Mouse (Mus musculus) thymus, postnatal 10 days (tissue): ENCODE data around the gene Fsd1l.

Source experiments
- DNase-seq, 2 experiments: peaks; one replicate each; pipeline ENCODE4 v3.0.0; 2021; ENCODE audit warnings: low spot score in 2 of 2

Gene Fsd1l

GRCm38 (mm10) chr4:53631316-53632010 lies at the start of gene Fsd1l:
Gene Fsd1l, plus strand, starts transcription at chr4:53631471.
- peak; percentile 42 to 64 for DNase-seq

DNA sequence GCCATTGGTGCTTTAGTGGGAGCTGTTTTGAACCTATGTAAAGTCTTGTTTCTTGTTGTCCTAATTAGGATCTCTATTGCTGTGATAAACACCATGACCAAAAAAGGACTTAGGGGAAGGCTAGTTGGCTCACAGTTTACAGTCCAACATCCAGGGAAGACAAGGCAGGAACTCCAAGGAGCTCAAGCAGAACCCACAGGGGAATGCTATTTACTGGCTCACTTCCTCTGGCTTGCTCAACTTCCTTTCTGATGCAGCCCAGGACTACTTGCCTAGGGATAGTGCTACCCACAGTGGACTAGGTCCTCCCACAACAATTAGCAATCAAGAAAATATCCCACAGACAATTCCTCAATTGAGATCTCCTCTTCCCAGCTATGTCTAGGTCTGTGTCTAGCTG lies 43.6 kb upstream of the Fsd1l start:
- no peak for DNase-seq

DNA sequence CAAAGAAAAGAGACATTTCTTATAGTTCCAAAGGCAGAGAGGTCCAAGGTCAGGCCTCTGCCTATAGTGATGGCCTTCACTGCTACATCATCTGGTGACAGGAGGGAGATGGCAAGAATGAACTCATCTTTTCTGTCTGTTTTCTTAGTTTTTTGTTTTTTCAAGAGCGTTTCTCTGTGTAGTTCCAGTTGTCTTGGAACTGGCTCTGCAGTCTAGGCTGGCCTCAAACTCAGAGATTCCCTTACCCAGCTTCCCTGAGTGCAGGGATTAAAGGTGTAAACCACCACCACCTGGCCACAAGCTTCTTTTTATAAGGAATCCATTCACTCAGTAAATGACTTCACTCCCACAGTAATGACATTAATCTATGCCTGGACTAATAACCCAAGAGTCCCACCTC lies 42.3 kb upstream of the Fsd1l start:
- no peak for DNase-seq

DNA sequence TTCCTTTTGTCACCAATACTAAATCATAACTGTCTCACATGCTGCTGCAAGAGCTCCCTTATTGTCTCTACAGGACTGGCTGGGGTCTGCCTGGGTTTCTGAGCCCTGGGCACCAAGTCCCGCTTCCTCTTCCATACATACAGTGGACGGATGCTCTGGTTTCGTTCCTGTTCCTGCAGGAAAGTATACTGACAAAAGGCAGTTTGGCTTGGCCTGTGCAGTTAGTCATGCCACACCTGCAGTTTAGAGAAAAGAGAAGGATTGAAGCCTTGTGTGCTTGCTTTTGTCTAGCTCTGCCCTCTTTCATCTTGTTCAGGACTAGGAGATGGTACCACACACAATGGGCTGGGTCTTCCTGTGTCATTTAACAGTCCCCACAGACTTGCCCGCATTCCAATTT lies 41.8 kb upstream of the Fsd1l start:
- DNase-seq = no peak

DNA sequence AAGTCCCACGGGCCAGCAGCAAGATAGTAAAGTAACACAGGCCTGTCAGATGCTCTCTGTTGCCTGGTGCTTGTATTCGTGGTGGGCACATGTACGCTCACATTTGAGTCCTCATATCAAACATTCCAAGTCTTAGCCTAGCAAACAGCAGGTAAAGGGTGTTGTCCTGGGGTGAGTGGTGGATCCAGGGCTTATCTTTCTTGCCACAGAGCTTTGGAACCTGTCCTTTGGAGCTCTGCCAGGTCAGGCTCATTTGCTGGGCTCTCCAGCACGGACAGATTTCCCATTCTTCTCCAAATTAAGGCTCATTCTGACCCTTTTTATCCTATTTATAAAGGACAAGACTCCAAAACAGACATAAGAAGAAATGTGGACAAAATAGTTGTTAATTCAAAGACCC lies 41.1 kb upstream of the Fsd1l start:
- DNase-seq = no peak

GRCm38 (mm10) chr4:53590691-53591447 lies 40.4 kb upstream of the Fsd1l start:
- DNase-seq = no peak

GRCm38 (mm10) chr4:53591536-53591935 lies 39.7 kb upstream of the Fsd1l start:
- no peak for DNase-seq

DNA sequence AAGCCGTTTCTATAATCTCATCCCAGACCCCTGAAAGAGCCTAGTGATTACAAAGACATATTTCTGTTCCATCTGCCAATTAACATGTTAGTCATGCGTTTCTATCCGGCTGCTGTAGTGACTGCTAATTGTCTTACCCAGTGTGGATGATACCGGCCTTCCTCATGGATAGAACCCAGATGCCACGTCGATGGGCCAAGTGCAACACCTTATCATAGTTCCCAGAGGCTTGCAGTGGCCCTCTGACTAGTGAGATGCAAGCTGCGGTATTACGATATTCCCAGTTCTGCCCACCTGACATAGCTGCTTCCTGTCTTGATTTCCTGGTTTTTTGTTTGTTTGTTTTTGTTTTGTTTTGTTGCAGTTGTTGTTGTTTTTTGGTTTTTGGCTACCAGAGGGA lies 39.3 kb upstream of the Fsd1l start:
- no peak for DNase-seq

- DNase-seq = no peak
Observed at GRCm38 (mm10) chr4:53592386-53592785, 38.9 kb upstream of the Fsd1l start.

GRCm38 (mm10) chr4:53594204-53594603 lies 37.1 kb upstream of the Fsd1l start:
- peak in 1 of 2 experiments; percentile 18 for DNase-seq

GRCm38 (mm10) chr4:53595246-53596062 lies 35.8 kb upstream of the Fsd1l start:
- DNase-seq = no peak

- no peak for DNase-seq
Observed at GRCm38 (mm10) chr4:53596063-53596895, 35.0 kb upstream of the Fsd1l start.

DNA sequence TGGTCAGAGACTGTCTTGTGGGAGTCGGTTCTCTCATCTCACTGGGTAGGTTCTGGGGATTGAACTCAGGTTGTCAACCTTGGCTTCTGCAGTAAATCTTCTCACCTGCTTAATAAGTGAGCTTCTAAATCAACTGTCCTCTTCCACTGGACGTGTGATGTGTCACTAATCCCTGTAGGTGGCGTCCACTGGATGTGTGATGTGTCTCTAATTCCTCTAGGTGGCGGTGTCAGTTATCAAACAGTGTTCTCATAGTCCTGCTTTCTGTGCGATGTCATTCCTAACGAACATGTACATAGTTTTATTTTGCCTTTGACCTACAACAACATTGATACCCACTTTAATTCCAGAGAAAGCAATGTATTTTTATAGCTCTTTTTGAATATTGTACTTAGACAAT lies 30.8 kb upstream of the Fsd1l start:
- no peak for DNase-seq

DNA sequence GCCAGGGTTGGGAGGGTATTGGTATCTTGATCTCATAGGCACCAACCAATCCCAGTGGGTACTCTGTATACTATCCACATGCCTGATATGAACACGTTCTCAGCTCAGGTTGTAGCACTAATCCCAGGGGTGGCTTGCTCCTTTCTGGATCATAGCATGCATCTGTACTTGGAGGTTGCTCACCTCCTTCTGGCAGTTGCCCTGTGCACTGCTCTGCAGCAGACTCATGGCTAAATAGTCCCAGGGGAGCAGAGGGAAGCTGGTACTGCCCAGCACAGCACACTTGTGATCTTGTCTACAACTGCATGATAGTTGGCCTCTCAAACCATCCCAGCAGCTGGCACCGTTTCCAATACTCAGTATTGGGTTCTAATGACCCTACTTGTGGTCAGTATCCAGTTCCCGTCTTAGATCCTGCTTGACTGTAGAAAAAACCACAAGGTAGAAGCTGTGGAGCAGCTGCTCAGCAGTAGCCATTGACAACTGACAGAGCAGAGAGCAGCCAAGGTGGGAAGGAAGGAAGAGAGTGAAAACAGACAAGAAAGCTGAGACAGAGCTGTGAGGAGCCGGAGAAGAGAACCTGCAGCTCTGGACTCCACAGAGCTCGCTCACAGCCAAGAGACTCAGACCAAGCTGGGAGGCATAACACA lies 16.6 kb upstream of the Fsd1l start:
- DNase-seq = no peak

DNA sequence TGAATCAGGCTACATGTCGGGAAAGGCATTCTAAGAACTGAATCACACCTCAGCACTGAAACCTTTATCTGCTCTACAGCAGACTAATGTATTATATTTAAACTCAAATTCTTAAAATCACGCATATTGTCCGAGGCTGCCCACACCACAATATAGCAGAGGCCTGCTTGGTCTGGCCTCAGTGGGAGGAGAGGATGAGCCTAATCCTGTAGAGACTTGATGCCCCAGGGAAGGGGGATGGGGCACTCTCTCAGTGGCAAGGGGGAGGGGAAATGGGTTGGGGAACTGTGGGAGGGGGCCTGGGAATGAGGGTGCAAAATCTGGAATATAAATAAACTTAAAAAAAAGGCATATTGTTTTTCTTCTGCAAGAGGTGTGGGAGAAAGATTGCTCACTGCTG lies 13.3 kb upstream of the Fsd1l start:
- no peak for DNase-seq

DNA sequence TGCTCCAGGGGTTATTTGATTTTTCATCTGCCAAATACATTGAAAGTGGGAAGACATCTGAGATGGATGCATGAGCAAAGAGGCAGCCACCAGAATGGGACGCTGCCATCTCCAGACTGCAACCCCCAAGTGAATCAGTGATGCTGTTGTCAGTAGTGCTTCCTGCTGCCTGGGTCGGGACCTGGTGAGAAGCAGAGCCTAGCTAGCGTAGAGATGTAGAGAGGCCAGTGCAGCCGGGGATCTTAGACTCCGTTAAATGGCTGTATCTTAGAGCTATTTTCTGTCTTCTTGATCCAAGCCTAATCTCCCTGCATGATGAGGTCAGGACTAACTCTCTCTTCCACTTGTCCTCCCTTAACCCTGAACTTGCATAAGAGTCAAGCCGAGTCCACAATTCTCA lies 11.2 kb upstream of the Fsd1l start:
- no peak for DNase-seq

- no peak for DNase-seq
Observed at GRCm38 (mm10) chr4:53621084-53621483, 10.2 kb upstream of the Fsd1l start.

DNA sequence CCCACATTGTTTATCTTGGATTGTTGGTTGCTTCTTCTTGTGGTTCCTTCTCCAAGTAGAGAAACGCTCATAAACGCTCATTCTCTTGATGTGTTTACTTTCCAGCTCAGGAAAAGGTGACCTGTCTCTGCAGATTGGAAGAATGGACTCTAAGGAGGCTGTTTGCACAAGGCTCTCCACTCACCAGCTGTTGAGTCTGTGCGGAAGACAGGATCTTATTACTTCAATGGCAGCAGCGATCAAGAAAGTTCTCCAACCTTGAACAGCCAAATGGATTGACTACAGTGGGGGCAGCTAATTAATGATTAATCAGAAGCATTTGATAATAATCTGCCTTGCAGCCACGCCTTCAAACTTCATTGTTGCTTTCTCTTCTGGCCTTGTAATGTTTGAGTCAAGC lies 9.8 kb upstream of the Fsd1l start:
- no peak for DNase-seq

DNA sequence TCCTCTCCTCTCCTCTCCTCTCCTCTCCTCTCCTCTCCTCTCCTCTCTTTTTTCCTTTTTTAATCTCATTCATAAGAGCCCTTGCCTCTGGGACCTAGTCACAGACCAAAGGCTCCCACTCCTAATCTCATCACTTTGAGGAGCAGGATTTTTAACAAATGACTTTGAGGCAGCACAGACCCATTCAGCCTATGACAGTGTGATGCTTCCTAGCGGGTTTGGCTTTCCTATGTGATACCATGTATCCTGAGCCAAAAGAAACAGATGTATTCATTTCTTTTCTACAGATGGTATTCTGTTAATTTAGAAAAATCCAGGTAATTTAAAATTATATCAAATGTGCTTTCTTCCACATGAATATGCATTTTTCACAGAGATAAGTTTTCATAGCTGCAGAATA lies 7.6 kb upstream of the Fsd1l start:
- DNase-seq = no peak

GRCm38 (mm10) chr4:53624816-53625215 lies 6.5 kb upstream of the Fsd1l start:
- no peak for DNase-seq

GRCm38 (mm10) chr4:53625263-53625662 lies 6.0 kb upstream of the Fsd1l start:
- no peak for DNase-seq
